8 mouse cellular contexts compared by ENCODE assay signal in the genomic region with DNA sequence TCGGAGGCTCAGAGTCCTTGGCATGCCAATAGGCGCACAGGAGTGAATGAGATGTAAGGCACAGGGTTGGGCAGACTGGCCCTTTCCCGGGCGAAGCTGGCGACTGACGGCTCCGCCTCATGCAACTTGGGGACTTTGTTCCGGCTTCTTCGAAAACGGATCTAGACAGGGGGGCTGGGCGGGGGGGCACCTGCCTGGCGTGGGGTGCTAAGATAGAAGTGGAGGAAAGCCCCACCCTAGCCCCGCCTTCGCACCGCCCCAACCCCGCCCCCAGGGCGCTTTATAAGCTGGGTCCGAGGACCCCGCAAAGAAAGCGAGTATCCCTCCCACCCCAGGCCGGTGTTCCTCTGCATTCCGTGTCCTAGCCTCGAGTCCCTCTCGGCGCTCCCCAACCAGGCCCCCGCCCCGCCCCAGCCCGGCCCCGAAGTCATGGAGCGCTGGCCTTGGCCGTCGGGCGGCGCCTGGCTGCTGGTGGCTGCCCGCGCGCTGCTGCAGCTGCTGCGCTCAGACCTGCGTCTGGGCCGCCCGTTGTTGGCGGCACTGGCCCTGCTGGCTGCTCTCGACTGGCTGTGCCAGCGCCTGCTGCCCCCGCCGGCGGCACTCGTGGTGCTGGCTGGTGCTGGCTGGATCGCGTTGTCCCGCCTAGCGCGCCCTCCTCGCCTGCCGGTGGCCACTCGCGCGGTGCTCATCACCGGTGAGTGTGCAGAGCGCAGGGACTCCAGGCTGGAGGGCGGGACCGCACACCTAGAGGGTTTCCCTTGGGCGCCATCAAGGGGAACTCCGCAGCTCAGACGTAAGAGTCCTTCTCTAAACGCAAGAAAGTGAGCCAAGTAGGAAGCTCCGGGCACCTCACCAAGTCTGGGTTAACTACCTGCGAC. TPM values are rescaled to one million over a fixed set of nuclear protein-coding genes. Genes with fewer than 3 reads are reported as not detected.
DNase-seq lines count a peak whose midpoint lies in the region; ATAC-seq lines count a peak whose summit lies in the region.

A gene (plus strand): TSS at position 320 of the 878 bp plus-strand sequence.

- peaks cover 71% of the 10 kb centered on the region for H3K27me3 ChIP-seq in liver, embryonic 12.5 days (replicated peaks)
- H3K27me3 ChIP-seq in stomach, embryonic 16.5 days (ENCODE audit: control insufficient read depth, insufficient read depth, low read length): no peaks in the 10 kb centered on the region; the same call in 1 of the 2 replicates

- peak; percentile 44 to 67 for DNase-seq in layer of hippocampus, postnatal 10 days (ENCODE audit: low spot score in 2 of 2)
- no peak for DNase-seq in layer of hippocampus, adult 9-10 months (ENCODE audit: low spot score)
- DNase-seq in cerebellum, postnatal 10 days: peak; percentile 73 to 80
- peak; percentile 74 for DNase-seq in gastrocnemius, postnatal 14 days
- DNase-seq in kidney, adult 11 months: peak; percentile 54

- H3K27ac ChIP-seq in liver, embryonic 12.5 days: peak within 1 kb of the TSS; percentile 38; the same call in 1 of the 2 replicates
- no peak within 1 kb of the TSS for H3K27ac ChIP-seq in stomach, embryonic 16.5 days (ENCODE audit: low read length)

- H3K36me3 ChIP-seq in liver, embryonic 12.5 days: peaks cover 18% of the 10 kb centered on the region
- no peaks in the 10 kb centered on the region for H3K36me3 ChIP-seq in stomach, embryonic 16.5 days (ENCODE audit: control insufficient read depth, insufficient read depth, low read length)

- WGBS in liver, embryonic 12.5 days (ENCODE audit: insufficient replicate concordance): 2% methylated on average over 68 of the region's 68 CpGs
- under 1% methylated on average over 68 of the region's 68 CpGs for WGBS in stomach, embryonic 16.5 days

- intact Hi-C loops in gastrocnemius, postnatal 14 days (cut with DNase I; ENCODE audit: low total_unique reads): loop anchor here (5.0 kb wide), 1 partner anchor 34 kb away; no protein-coding TSS in a partner anchor

- H3K4me3 ChIP-seq in liver, embryonic 12.5 days: peak within 1 kb of the TSS; percentile 67
- H3K4me3 ChIP-seq in stomach, embryonic 16.5 days (replicated peaks; ENCODE audit: low read length): peak within 1 kb of the TSS; percentile 53

- no peaks in the 10 kb centered on the region for H3K9me3 ChIP-seq in liver, embryonic 12.5 days (replicated peaks)
- H3K9me3 ChIP-seq in stomach, embryonic 16.5 days (replicated peaks; ENCODE audit: control insufficient read depth, low read length): no peaks in the 10 kb centered on the region

- peak; percentile 75 for ATAC-seq in liver, embryonic 12.5 days
- ATAC-seq in monocyte, adult 5-6 weeks (replicated peaks; ENCODE audit: insufficient number of reproducible peaks, low FRiP score, low TSS enrichment, poor library complexity, severe bottlenecking): peak; percentile 31; the same call in 1 of the 2 replicates
- ATAC-seq in stomach, embryonic 16.5 days (ENCODE audit: insufficient read depth, low FRiP score): peak; percentile 34

- peak within 1 kb of the TSS; percentile 100 for H3K4me2 ChIP-seq in liver, embryonic 12.5 days
- H3K4me2 ChIP-seq in stomach, embryonic 16.5 days (ENCODE audit: low read depth, low read length): peak within 1 kb of the TSS; percentile 99

- peaks cover 71% of the 10 kb centered on the region for H3K4me1 ChIP-seq in liver, embryonic 12.5 days
- peaks cover 31% of the 10 kb centered on the region for H3K4me1 ChIP-seq in stomach, embryonic 16.5 days (ENCODE audit: control insufficient read depth, insufficient read depth, low read length)

- peak within 1 kb of the TSS; percentile 71 for H3K9ac ChIP-seq in liver, embryonic 12.5 days
- H3K9ac ChIP-seq in stomach, embryonic 16.5 days (ENCODE audit: low read length): peak within 1 kb of the TSS; percentile 60

RNA-seq across cellular contexts. Expression of the gene that starts here (rescaled TPM):
- under 1 TPM in 1 of 2 experiments, not detected in 1; 0.18 TPM for total RNA-seq in layer of hippocampus, postnatal 10 days (2021)
- 1 to 10 TPM; 1.9 to 2.1 TPM for total RNA-seq in gastrocnemius, postnatal 14 days (2021)
- polyA plus RNA-seq in liver, embryonic 12.5 days (2016; fragmentation: Nextera tagmentation; extraction: Ambion mirVana): 6.0 and 6.7 TPM in 2 replicates
- not detected in 3 replicates for total RNA-seq in monocyte, adult 5-6 weeks (2017)
- 2.5 and 2.8 TPM in 2 replicates for polyA plus RNA-seq in stomach, embryonic 16.5 days (2015; fragmentation: Nextera tagmentation; extraction: Ambion mirVana)

Comparison
In these comparisons a context has a peak if more than half of its experiments do, and no peak if none do; other contexts are left out.
1. Peak in DNase-seq in layer of hippocampus, postnatal 10 days; RNA of the gene not detected or under 1 TPM.
2. Peak in ATAC-seq in monocyte, adult 5-6 weeks; RNA of the gene not detected or under 1 TPM.